Mouse (Mus musculus) heart, postnatal 0 days (tissue): ENCODE measurements at regions not wholly inside any gene's neighbourhood (a gene's known extent, or its start where the extent isn't known, plus 50 kb on each side); places are given as distances from the start of the nearest gene placed in this dataset.

Experiments used
- CTCF ChIP-seq: IDR thresholded peaks from 2 replicates; pipeline ENCODE4 v1.5.1; 2016; ENCODE audit warnings: antibody characterized with exemption, control low read depth, low read depth
- EP300 ChIP-seq: IDR thresholded peaks from 2 replicates; pipeline ENCODE4 v1.6.1; 2016; ENCODE audit warnings: antibody characterized with exemption, low read depth

- TF ChIP-seq EP300 = no peak
- no peak for TF ChIP-seq CTCF
Measured at GRCm38 (mm10) chr4:142302041-142302723, 63.0 kb upstream of the Kazn start.
